Mouse (Mus musculus): ENCODE measurements at regions not wholly inside any gene's neighbourhood (a gene's known extent, or its start where the extent isn't known, plus 50 kb on each side); places are given as distances from the start of the nearest gene placed in this dataset.

DNA sequence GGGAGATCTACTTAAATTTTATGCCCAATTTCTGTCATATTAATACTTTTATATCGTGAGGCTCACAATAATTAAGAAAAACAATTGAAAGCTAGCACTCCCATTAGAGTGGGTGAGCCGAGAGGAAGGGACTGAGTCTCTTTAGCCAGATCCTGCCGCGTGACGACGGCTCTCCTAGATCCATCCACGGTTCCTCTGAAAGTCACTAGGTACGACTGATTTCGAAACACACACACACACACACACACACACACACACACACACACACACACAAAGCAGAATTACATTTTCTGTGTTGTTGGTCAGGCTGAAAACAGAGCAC, 62.6 kb downstream of the Ccdc54 start:
- TF ChIP-seq CTCF (conservative IDR thresholded peaks at IDR 0.05; ENCODE audit: low read length) (no peak), POU5F1 (IDR thresholded peaks at IDR 0.05; ENCODE audit: borderline replicate concordance, low read length) (no peak), NANOG (IDR thresholded peaks at IDR 0.05; ENCODE audit: borderline replicate concordance, low read length) (no peak)
